Mouse (Mus musculus): Measurements from ENCODE around the gene Gm11627.
A peak's percentile ranks its signal among the peaks of the same experiment; 100 is the strongest.
"Not testable (repeated sequence)": the region's sequence is repeated elsewhere in the genome, so short reads cannot be mapped to it uniquely, and the experiment has no call there.

Gm11627 gene

GRCm38 (mm10) chr11:102558704-102559103, 20.6 kb downstream of the Gm11627 start:
- no peak for DNase-seq (ENCODE audit: low spot score)

GRCm38 (mm10) chr11:102557386-102557785, 21.9 kb downstream of the Gm11627 start:
- DNase-seq (ENCODE audit: low spot score) = no peak

GRCm38 (mm10) chr11:102556716-102557074, 22.6 kb downstream of the Gm11627 start:
- no peak for DNase-seq (ENCODE audit: low spot score)

DNA sequence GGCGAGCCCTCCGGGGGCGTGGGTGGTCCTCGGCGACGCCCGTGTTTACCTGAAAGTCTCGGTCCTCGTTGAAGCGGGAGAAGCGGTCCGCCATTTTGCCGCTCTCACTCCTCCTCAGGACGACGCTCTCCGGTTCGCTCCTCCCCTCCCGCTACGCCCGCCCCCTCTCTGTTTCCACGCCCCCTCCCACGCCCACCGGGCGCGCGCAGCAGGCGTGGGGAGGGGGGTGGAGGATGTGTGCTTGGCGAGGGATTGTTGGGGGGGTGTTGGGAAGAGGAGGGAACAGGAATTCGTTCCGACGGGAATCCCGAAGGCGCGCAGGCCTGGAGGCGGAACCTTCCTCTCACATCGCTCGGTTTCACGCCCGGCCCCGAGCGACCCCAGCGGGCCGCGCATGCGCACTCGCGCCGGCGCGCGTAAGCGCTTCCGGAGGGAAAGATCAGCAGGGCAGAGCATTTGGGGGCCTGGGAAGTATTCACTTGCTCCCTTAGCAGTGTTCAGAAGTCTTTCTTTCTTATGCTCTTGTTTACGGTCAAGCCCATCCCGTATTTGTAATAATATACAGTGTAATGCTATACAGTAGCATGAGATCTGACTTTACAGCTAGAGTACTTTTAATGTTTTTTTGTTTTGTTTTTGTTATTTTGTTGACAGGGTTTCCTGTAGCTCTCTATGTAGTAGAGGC, 23.1 kb downstream of the Gm11627 start, which contains the start of gene Gpatch8:
Gene Gpatch8, minus strand, starts transcription at position 362 of the 685 bp plus-strand sequence.
- DNase-seq (ENCODE audit: low spot score) = peak; percentile 96

- DNase-seq (ENCODE audit: low spot score) = no peak
Measured at GRCm38 (mm10) chr11:102555400-102556030, 23.7 kb downstream of the Gm11627 start.

DNA sequence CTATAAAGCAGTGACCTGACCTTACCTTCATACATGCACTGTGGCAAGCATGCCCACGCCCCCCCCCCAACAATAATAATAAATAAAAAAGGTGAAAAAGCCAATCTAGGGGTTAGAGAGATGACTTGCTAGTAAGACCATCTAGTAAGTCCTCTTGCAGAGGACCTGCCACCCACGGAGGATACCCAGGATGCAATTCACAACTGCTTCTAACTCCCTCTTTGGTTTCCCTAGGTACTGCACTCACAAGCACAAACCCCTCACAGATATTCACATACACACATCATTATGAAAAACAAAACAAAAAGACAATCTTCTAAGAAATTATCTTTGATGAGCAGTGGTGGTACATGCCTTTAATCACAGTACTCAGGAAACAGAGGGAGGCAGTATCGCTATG, 27.2 kb downstream of the Gm11627 start:
- no peak for DNase-seq (ENCODE audit: low spot score)

- DNase-seq (ENCODE audit: low spot score) = no peak
Measured at GRCm38 (mm10) chr11:102551176-102551575, 28.1 kb downstream of the Gm11627 start.

DNA sequence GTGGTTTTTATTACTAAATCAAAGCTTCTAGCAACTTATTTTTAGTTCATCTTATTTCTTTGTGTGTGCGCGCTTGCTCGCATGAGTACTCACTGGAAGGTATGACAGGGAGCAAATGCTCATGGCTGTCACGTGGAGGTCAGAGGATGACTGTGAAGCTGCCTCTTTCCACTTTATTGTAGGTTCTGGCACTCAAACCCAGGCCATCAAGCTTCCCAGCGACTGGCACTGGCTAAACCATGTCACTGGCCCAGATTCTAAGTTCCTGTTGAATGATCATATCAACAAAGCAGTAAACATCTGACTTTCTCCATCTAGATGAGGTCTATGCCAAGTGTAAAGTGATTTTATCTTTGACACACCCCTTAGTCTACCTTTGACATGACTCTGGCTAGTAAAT, 37.8 kb downstream of the Gm11627 start:
- no peak for DNase-seq (ENCODE audit: low spot score)

- DNase-seq (ENCODE audit: low spot score) = not testable (repeated sequence)
Measured at GRCm38 (mm10) chr11:102540286-102540685, 39.0 kb downstream of the Gm11627 start.

GRCm38 (mm10) chr11:102539690-102540089, 39.6 kb downstream of the Gm11627 start:
- DNase-seq (ENCODE audit: low spot score) = no peak

GRCm38 (mm10) chr11:102536210-102536609, 43.1 kb downstream of the Gm11627 start:
- no peak for DNase-seq (ENCODE audit: low spot score)

GRCm38 (mm10) chr11:102534078-102534477, 45.2 kb downstream of the Gm11627 start:
- no peak for DNase-seq (ENCODE audit: low spot score)

GRCm38 (mm10) chr11:102531425-102531824, 47.8 kb downstream of the Gm11627 start:
- DNase-seq (ENCODE audit: low spot score) = no peak
